Mouse (Mus musculus): ENCODE data around the gene Vldlr. TPM values are rescaled to one million over a fixed set of nuclear protein-coding genes. Genes with fewer than 3 reads are reported as not detected.

Vldlr gene
- polyA plus RNA-seq, 1 experiment, result 0.28 TPM

- Histone ChIP-seq H3K36me3 (ENCODE audit: control insufficient read depth, insufficient read depth, low read length) (no peaks in the 10 kb centered on the region), H3K4me1 (ENCODE audit: control insufficient read depth, insufficient read depth, low read length) (peaks cover 14% of the 10 kb centered on the region), H3K27ac (ENCODE audit: control insufficient read depth, insufficient read depth, low read depth, low read length) (no peak overlapping the region), H3K27me3 (ENCODE audit: control insufficient read depth, insufficient read depth, low read length) (no peaks in the 10 kb centered on the region), H3K4me3 (ENCODE audit: control insufficient read depth, low read depth, low read length) (no peak overlapping the region; the same call in 1 of the 2 replicates)
- TF ChIP-seq CTCF (IDR thresholded peaks at IDR 0.05; ENCODE audit: control insufficient read depth, insufficient read depth, insufficient replicate concordance, low read depth, low read length) (no peak), POLR2A (IDR thresholded peaks at IDR 0.05; ENCODE audit: control insufficient read depth, low read depth, low read length) (no peak)
Measured at GRCm38 (mm10) chr19:27218561-27219262, 2.4 kb downstream of the Vldlr start.

GRCm38 (mm10) chr19:27219586-27219985, 3.3 kb downstream of the Vldlr start:
- peaks cover 14% of the 10 kb centered on the region for H3K4me1 ChIP-seq (ENCODE audit: control insufficient read depth, insufficient read depth, low read length)
- H3K36me3 ChIP-seq (ENCODE audit: control insufficient read depth, insufficient read depth, low read length), result no peaks in the 10 kb centered on the region
- TF ChIP-seq POLR2A (IDR thresholded peaks at IDR 0.05; ENCODE audit: control insufficient read depth, low read depth, low read length), result no peak
- TF ChIP-seq CTCF (IDR thresholded peaks at IDR 0.05; ENCODE audit: control insufficient read depth, insufficient read depth, insufficient replicate concordance, low read depth, low read length), result no peak
- H3K27me3 ChIP-seq (ENCODE audit: control insufficient read depth, insufficient read depth, low read length), result no peaks in the 10 kb centered on the region
- no peak overlapping the region for H3K27ac ChIP-seq (ENCODE audit: control insufficient read depth, insufficient read depth, low read depth, low read length)
- H3K4me3 ChIP-seq (ENCODE audit: control insufficient read depth, low read depth, low read length), result no peak overlapping the region

- H3K27ac ChIP-seq (ENCODE audit: control insufficient read depth, insufficient read depth, low read depth, low read length), result no peak overlapping the region
- TF ChIP-seq CTCF (IDR thresholded peaks at IDR 0.05; ENCODE audit: control insufficient read depth, insufficient read depth, insufficient replicate concordance, low read depth, low read length) (no peak), POLR2A (IDR thresholded peaks at IDR 0.05; ENCODE audit: control insufficient read depth, low read depth, low read length) (no peak)
Measured at GRCm38 (mm10) chr19:27223046-27223445, 6.8 kb downstream of the Vldlr start.

GRCm38 (mm10) chr19:27224356-27224755, 8.1 kb downstream of the Vldlr start:
- H3K27ac ChIP-seq (ENCODE audit: control insufficient read depth, insufficient read depth, low read depth, low read length), result no peak overlapping the region
- no peaks in the 10 kb centered on the region for H3K27me3 ChIP-seq (ENCODE audit: control insufficient read depth, insufficient read depth, low read length)
- H3K4me1 ChIP-seq (ENCODE audit: control insufficient read depth, insufficient read depth, low read length), result no peaks in the 10 kb centered on the region
- no peak for TF ChIP-seq POLR2A (IDR thresholded peaks at IDR 0.05; ENCODE audit: control insufficient read depth, low read depth, low read length)
- TF ChIP-seq CTCF (IDR thresholded peaks at IDR 0.05; ENCODE audit: control insufficient read depth, insufficient read depth, insufficient replicate concordance, low read depth, low read length), result no peak
- H3K36me3 ChIP-seq (ENCODE audit: control insufficient read depth, insufficient read depth, low read length), result no peaks in the 10 kb centered on the region
- no peak overlapping the region for H3K4me3 ChIP-seq (ENCODE audit: control insufficient read depth, low read depth, low read length)

More at GRCm38 (mm10) chr19:27223046-27223445, 6.8 kb downstream of the Vldlr start:
- peaks cover 2% of the 10 kb centered on the region for H3K4me1 ChIP-seq (ENCODE audit: control insufficient read depth, insufficient read depth, low read length)
- H3K36me3 ChIP-seq (ENCODE audit: control insufficient read depth, insufficient read depth, low read length), result no peaks in the 10 kb centered on the region
- H3K4me3 ChIP-seq (ENCODE audit: control insufficient read depth, low read depth, low read length), result no peak overlapping the region
- H3K27me3 ChIP-seq (ENCODE audit: control insufficient read depth, insufficient read depth, low read length), result no peaks in the 10 kb centered on the region

GRCm38 (mm10) chr19:27226626-27227025, 10.3 kb downstream of the Vldlr start:
- H3K36me3 ChIP-seq (ENCODE audit: control insufficient read depth, insufficient read depth, low read length), result no peaks in the 10 kb centered on the region
- H3K27ac ChIP-seq (ENCODE audit: control insufficient read depth, insufficient read depth, low read depth, low read length), result no peak overlapping the region
- no peaks in the 10 kb centered on the region for H3K27me3 ChIP-seq (ENCODE audit: control insufficient read depth, insufficient read depth, low read length)
- H3K4me3 ChIP-seq (ENCODE audit: control insufficient read depth, low read depth, low read length), result no peak overlapping the region
- TF ChIP-seq CTCF (IDR thresholded peaks at IDR 0.05; ENCODE audit: control insufficient read depth, insufficient read depth, insufficient replicate concordance, low read depth, low read length), result no peak
- no peak for TF ChIP-seq POLR2A (IDR thresholded peaks at IDR 0.05; ENCODE audit: control insufficient read depth, low read depth, low read length)
- H3K4me1 ChIP-seq (ENCODE audit: control insufficient read depth, insufficient read depth, low read length), result no peaks in the 10 kb centered on the region

GRCm38 (mm10) chr19:27227131-27227530, 10.8 kb downstream of the Vldlr start:
- H3K27me3 ChIP-seq (ENCODE audit: control insufficient read depth, insufficient read depth, low read length), result no peaks in the 10 kb centered on the region
- H3K36me3 ChIP-seq (ENCODE audit: control insufficient read depth, insufficient read depth, low read length), result no peaks in the 10 kb centered on the region
- no peaks in the 10 kb centered on the region for H3K4me1 ChIP-seq (ENCODE audit: control insufficient read depth, insufficient read depth, low read length)
- no peak overlapping the region for H3K27ac ChIP-seq (ENCODE audit: control insufficient read depth, insufficient read depth, low read depth, low read length)
- no peak for TF ChIP-seq CTCF (IDR thresholded peaks at IDR 0.05; ENCODE audit: control insufficient read depth, insufficient read depth, insufficient replicate concordance, low read depth, low read length)
- no peak for TF ChIP-seq POLR2A (IDR thresholded peaks at IDR 0.05; ENCODE audit: control insufficient read depth, low read depth, low read length)
- no peak overlapping the region for H3K4me3 ChIP-seq (ENCODE audit: control insufficient read depth, low read depth, low read length)

- no peaks in the 10 kb centered on the region for H3K36me3 ChIP-seq (ENCODE audit: control insufficient read depth, insufficient read depth, low read length)
- H3K27ac ChIP-seq (ENCODE audit: control insufficient read depth, insufficient read depth, low read depth, low read length), result no peak overlapping the region
- H3K4me1 ChIP-seq (ENCODE audit: control insufficient read depth, insufficient read depth, low read length), result no peaks in the 10 kb centered on the region
- TF ChIP-seq POLR2A (IDR thresholded peaks at IDR 0.05; ENCODE audit: control insufficient read depth, low read depth, low read length) (no peak), CTCF (IDR thresholded peaks at IDR 0.05; ENCODE audit: control insufficient read depth, insufficient read depth, insufficient replicate concordance, low read depth, low read length) (no peak)
- H3K27me3 ChIP-seq (ENCODE audit: control insufficient read depth, insufficient read depth, low read length), result no peaks in the 10 kb centered on the region
- H3K4me3 ChIP-seq (ENCODE audit: control insufficient read depth, low read depth, low read length), result no peak overlapping the region
Measured at GRCm38 (mm10) chr19:27228254-27228653, 12.0 kb downstream of the Vldlr start.
